Mouse (Mus musculus) limb, embryonic 14.5 days (tissue): ENCODE data around the gene Dhx30. TPM values are rescaled to one million over a fixed set of nuclear protein-coding genes. Genes with fewer than 3 reads are reported as not detected.
A peak's percentile ranks its signal among the peaks of the same experiment; 100 is the strongest.

Source experiments
- ATAC-seq: fragments of 200-750 bp; cut with Nextera tagmentation; 2 replicates; pipeline ENCODE4 v1.8.0; 2017; ENCODE audit warnings: low read depth, moderate number of reproducible peaks, moderate TSS enrichment; ENCODE audit not compliant: low FRiP score
- DNase-seq: peaks from one replicate; pipeline ENCODE4 v3.0.0-alpha.2; 2015; ENCODE audit warnings: low spot score
- H3K27ac ChIP-seq: fragments of 300-500 bp; sonication (generic); replicated peaks from 2 replicates; pipeline ENCODE4 v1.5.1; 2014; ENCODE audit warnings: low read depth, mild to moderate bottlenecking, low read length, moderate library complexity, mixed read lengths
- H3K27me3 ChIP-seq: fragments of 300-500 bp; sonication (generic); 2 replicates; pipeline ENCODE4 v1.6.1; 2014; ENCODE audit warnings: low read length, mixed read lengths; ENCODE audit not compliant: control insufficient read depth, insufficient read depth
- H3K36me3 ChIP-seq: fragments of 300-500 bp; sonication (generic); 2 replicates; pipeline ENCODE4 v1.6.1; 2014; ENCODE audit warnings: mild to moderate bottlenecking, low read length, moderate library complexity, mixed read lengths; ENCODE audit not compliant: control insufficient read depth, insufficient read depth
- H3K4me1 ChIP-seq: fragments of 300-500 bp; sonication (generic); 2 replicates; pipeline ENCODE4 v1.6.1; 2014; ENCODE audit warnings: antibody characterized with exemption, low read length, mixed read lengths; ENCODE audit not compliant: control insufficient read depth, insufficient read depth
- H3K4me2 ChIP-seq: fragments of 300-500 bp; sonication (generic); replicated peaks from 2 replicates; pipeline ENCODE4 v1.6.1; 2014; ENCODE audit warnings: low read depth, mild to moderate bottlenecking, low read length, moderate library complexity; ENCODE audit not compliant: severe bottlenecking
- H3K4me3 ChIP-seq: fragments of 300-500 bp; sonication (generic); replicated peaks from 2 replicates; pipeline ENCODE4 v1.5.1; 2014; ENCODE audit warnings: low read length
- H3K9ac ChIP-seq: fragments of 300-500 bp; sonication (generic); 2 replicates; pipeline ENCODE4 v1.6.1; 2014; ENCODE audit warnings: mild to moderate bottlenecking, low read depth, low read length, moderate library complexity; ENCODE audit not compliant: severe bottlenecking
- H3K9me3 ChIP-seq: fragments of 300-500 bp; sonication (generic); 2 replicates; pipeline ENCODE4 v1.6.1; 2016; ENCODE audit warnings: low read length; ENCODE audit not compliant: control insufficient read depth
- POLR2A ChIP-seq: fragments of 200-500 bp; IDR thresholded peaks from 2 replicates; pipeline ENCODE4 v1.8.0; 2012; ENCODE audit warnings: inconsistent platforms, mild to moderate bottlenecking, moderate library complexity, borderline replicate concordance; ENCODE audit not compliant: insufficient read depth, insufficient read length; ENCODE audit errors: extremely low read depth
- WGBS: fragments of 180-500 bp; shearing (Covaris S2); extraction: QIAGEN DNeasy Blood & Tissue Kit; methylation state at CpG from one replicate; pipeline ENCODE4 v1.1.7; 2014; 5-methylcytosine and 5-hydroxymethylcytosine counted together
- polyA plus RNA-seq, 2 experiments: library from polyadenylated mRNA; depleted of rRNA in 1 of 2; stranded (reverse) in 1 of 2; unstranded in 1 of 2; fragments of >200 nt; fragmentation: Nextera tagmentation in 1 of 2; extraction: Ambion mirVana in 1 of 2; gene quantifications; 2 replicates each; pipeline versions ENCODE4 v1.2.1 to v1.2.3; 2012 to 2014

The Dhx30 gene
- polyA plus RNA-seq, 2 experiments = 120 to 121 TPM

DNA sequence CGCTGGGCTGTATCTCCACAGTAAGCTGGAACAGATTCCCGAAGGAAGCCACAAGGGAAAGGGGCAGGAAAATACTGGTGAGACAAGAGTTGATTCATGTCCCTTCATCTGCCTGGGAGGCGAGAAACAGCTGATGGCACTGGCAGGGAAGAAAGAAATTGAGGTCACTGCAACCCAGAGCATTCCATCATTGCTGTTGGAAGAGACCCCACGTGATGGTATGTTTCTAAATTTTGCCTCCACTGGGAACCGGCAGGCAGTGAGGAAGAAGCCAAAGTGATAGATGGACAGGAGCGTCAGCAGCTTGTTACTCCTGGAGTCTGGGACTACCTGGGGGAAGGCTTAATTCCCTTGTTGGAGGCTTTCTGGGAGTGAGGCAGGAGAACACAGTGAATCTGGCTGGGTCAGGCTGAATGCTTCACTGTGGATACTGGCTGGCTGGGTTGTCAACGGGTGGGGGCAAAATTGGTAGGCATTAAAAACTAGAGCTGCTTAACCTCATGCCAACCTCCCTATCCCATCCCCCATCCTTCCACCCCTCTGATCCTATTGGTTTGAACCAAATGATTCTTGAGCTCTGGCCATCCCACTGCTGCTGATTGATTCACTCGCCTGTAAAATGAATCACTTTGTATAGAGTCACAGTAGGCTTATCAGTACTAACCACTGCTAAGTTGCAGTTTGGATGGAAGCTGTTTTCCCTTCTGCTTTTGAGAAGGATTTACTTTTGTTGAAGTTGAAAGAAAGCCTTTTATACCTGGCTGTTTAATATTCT is 64.1 kb downstream of the Dhx30 start:
- Histone ChIP-seq H3K27me3 (no peaks in the 10 kb centered on the region), H3K9me3 (no peaks in the 10 kb centered on the region), H3K9ac (no peak overlapping the region), H3K4me3 (no peak overlapping the region), H3K4me2 (no peak overlapping the region), H3K27ac (no peak overlapping the region), H3K36me3 (0 out of 2 replicates have a peak, but pooled peaks cover 2% of the 10 kb centered on the region), H3K4me1 (no peaks in the 10 kb centered on the region)
- 58% methylated on average over 8 of the region's 8 CpGs for WGBS
- DNase-seq = no peak
- no peak for TF ChIP-seq POLR2A
- ATAC-seq = no peak

DNA sequence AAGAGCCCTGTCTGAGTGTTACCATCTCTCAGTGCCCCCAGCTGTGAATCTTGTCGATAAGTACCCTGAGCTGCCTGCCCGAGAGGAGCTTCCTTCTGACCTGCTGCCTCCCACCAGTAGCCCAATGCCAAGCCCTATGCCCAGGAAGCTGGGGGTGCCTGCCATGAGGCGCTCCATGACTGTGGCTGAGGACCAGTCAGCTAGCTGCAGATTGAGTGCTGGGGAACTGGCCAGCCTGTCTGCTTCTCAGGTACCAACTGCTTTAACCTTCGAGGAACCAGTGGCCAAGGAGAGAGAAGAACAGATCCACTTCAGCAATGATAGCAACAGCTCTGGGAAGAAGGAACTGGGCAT is 64.7 kb downstream of the Dhx30 start:
- DNase-seq = no peak
- TF ChIP-seq POLR2A = no peak
- WGBS = 87% methylated on average over 4 of the region's 4 CpGs
- Histone ChIP-seq H3K9ac (no peak overlapping the region), H3K9me3 (no peaks in the 10 kb centered on the region), H3K4me1 (no peaks in the 10 kb centered on the region), H3K27me3 (no peaks in the 10 kb centered on the region), H3K4me2 (no peak overlapping the region), H3K4me3 (no peak overlapping the region), H3K36me3 (0 out of 2 replicates have a peak, but pooled peaks cover 2% of the 10 kb centered on the region), H3K27ac (no peak overlapping the region)
- no peak for ATAC-seq

DNA sequence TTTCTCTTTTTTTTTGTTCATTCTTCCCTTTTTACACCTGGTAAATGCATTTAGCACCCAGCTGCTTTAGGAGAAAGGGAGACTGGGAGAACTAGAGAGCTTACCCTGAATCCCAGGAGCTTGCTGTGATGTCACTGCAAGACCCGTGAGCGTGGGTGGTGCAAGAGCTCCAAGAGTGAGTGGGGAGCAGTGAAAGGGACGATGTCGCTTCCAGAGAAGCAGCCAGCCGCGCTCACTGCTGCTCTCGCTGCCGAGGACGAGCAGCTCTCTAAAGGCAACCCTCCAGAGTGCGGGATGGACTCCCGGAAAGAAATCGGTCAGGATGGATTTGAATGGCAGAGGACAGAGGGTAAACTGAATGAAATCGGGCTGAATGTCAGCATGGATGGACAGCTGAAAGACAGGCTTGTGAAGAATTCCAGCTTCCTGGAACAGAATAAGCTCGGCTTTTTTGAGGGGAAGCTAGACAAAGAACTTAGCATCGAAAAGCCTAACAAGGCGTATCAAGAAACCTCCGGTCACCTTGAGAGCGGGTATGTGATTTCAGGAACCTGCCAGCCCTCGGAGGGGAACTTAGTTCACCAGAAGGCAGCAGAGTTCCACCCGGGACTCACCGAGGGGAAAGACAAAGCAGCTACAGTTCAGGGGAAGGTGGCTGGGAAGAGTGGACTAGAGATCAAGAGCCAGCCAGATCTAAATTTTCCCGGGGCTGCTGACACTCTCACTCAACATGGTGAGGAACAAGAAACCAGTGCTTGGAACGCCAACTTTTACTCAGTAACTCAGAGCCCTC is 65.6 kb downstream of the Dhx30 start:
- no peak for DNase-seq

DNA sequence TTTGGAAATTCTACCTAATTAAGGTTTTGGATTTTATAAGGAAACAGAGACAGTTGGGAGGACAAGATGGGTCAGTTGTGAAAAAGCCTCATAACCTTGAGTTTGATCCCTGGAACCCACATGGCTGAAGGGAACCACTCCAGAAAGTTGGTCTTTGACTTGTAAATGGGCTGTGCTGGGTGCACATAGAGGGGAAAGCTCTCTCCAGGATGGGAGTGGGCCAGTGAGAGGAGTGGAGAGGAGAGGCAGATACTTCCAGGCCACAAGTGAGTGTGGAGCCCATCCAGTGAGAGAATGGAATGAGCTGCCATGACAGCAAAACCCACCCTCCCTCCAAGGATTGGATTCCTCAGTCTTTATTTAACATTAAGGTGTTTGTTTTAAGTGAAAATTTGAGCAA is 66.4 kb downstream of the Dhx30 start:
- H3K9ac ChIP-seq = no peak overlapping the region
- ATAC-seq = no peak
- no peak overlapping the region for H3K4me2 ChIP-seq
- H3K4me1 ChIP-seq = no peaks in the 10 kb centered on the region
- DNase-seq = no peak
- 0 out of 2 replicates have a peak, but pooled peaks cover 2% of the 10 kb centered on the region for H3K36me3 ChIP-seq
- no peak for TF ChIP-seq POLR2A
- no peak overlapping the region for H3K4me3 ChIP-seq
- H3K27me3 ChIP-seq = no peaks in the 10 kb centered on the region
- no peak overlapping the region for H3K27ac ChIP-seq
- no peaks in the 10 kb centered on the region for H3K9me3 ChIP-seq

More for the DNA sequence above, 65.6 kb downstream of the Dhx30 start:
- no peak overlapping the region for H3K4me3 ChIP-seq
- H3K4me1 ChIP-seq = no peaks in the 10 kb centered on the region
- H3K4me2 ChIP-seq = no peak overlapping the region
- TF ChIP-seq POLR2A = no peak
- 75% methylated on average over 23 of the region's 23 CpGs for whole genome bisulfite sequencing
- no peaks in the 10 kb centered on the region for H3K27me3 ChIP-seq
- no peaks in the 10 kb centered on the region for H3K9me3 ChIP-seq
- no peak overlapping the region for H3K27ac ChIP-seq
- no peak for ATAC-seq
- H3K36me3 ChIP-seq = 0 out of 2 replicates have a peak, but pooled peaks cover 2% of the 10 kb centered on the region
- H3K9ac ChIP-seq = no peak overlapping the region

DNA sequence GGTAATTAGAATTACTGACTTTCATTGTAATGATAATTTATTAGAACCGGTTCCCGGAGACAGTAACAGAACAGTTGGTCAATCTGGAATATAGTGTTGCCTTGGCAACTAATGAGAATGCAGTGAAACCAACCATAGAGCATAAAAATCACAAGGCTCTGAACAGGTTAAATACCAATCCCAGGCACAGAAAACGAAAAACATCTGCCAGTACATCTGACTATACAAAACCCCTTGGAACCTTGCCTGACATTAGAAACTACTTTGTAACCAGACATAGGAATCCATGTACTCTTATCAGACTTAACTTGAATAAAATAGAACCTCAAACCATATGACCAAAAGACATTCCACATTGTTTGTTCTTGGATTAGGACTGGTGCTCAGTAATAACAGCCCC is 69.8 kb downstream of the Dhx30 start:
- no peak for TF ChIP-seq POLR2A
- no peak overlapping the region for H3K27ac ChIP-seq
- H3K9ac ChIP-seq = no peak overlapping the region
- no peaks in the 10 kb centered on the region for H3K9me3 ChIP-seq
- 26% methylated on average over 3 of the region's 3 CpGs for WGBS
- 0 out of 2 replicates have a peak, but pooled peaks cover under 1% of the 10 kb centered on the region for H3K36me3 ChIP-seq
- ATAC-seq (no peak), DNase-seq (peak; percentile 75)
- no peak overlapping the region for H3K4me3 ChIP-seq
- H3K4me1 ChIP-seq = no peaks in the 10 kb centered on the region
- H3K4me2 ChIP-seq = no peak overlapping the region
- no peaks in the 10 kb centered on the region for H3K27me3 ChIP-seq
